Mouse (Mus musculus): Measurements from ENCODE around the gene Olfr456. TPM values are rescaled to one million over a fixed set of nuclear protein-coding genes. Genes with fewer than 3 reads are reported as not detected.

The Olfr456 gene
- polyA plus RNA-seq, 1 experiment from 2014 or later: not detected

- DNase-seq (ENCODE audit: low spot score) (no peak), ATAC-seq (replicated peaks; ENCODE audit: low FRiP score) (no peak)
- Histone ChIP-seq H3K36me3 (ENCODE audit: control insufficient read depth, insufficient read depth, low read length) (no peaks in the 10 kb centered on the region), H3K27ac (ENCODE audit: low read depth, low read length) (no peak within 1 kb of the TSS), H3K4me1 (replicated peaks; ENCODE audit: control insufficient read depth, insufficient read depth, low read length) (no peaks in the 10 kb centered on the region), H3K4me3 (ENCODE audit: low read depth, low read length) (no peak within 1 kb of the TSS), H3K9me3 (ENCODE audit: control insufficient read depth, low read length) (no peaks in the 10 kb centered on the region), H3K9ac (ENCODE audit: low read length) (no peak within 1 kb of the TSS), H3K27me3 (ENCODE audit: control insufficient read depth, insufficient read depth, low read length) (no peaks in the 10 kb centered on the region), H3K4me2 (ENCODE audit: low read depth, low read length, severe bottlenecking) (no peak within 1 kb of the TSS)
- 85% methylated on average over 1 of the region's 1 CpGs for WGBS
Observed at GRCm38 (mm10) chr6:42465096-42465495, 21.9 kb downstream of the Olfr456 start, which contains the start of gene Olfr458. Olfr458 (minus strand) TSS chr6:42465196.

DNA sequence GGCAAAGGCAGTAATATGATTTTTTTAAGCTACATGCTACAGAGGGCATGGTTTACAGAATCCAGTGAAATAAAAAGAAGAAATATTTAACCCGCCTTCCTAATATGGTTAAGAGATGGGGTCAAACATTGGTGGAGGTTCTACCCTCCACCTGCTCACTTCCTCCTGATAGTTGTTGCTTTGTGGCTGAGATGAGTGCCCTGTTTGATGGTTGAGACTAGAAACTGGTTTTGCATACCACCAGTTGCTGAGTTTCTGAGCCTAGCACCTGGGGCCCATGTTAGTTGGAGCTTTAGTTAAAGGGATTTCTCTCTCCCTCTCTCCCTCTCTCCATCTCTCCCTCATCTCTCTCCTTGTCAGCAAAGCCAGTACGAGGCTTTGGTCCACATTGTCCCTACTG lies 39.6 kb downstream of the Olfr456 start:
- Histone ChIP-seq H3K9ac (ENCODE audit: low read length) (no peak overlapping the region), H3K27me3 (ENCODE audit: control insufficient read depth, insufficient read depth, low read length) (no peaks in the 10 kb centered on the region), H3K9me3 (ENCODE audit: control insufficient read depth, low read length) (no peaks in the 10 kb centered on the region), H3K4me1 (replicated peaks; ENCODE audit: control insufficient read depth, insufficient read depth, low read length) (no peaks in the 10 kb centered on the region), H3K36me3 (ENCODE audit: control insufficient read depth, insufficient read depth, low read length) (no peaks in the 10 kb centered on the region), H3K4me2 (ENCODE audit: low read depth, low read length, severe bottlenecking) (no peak overlapping the region), H3K4me3 (ENCODE audit: low read depth, low read length) (no peak overlapping the region), H3K27ac (ENCODE audit: low read depth, low read length) (no peak overlapping the region)
- 79% methylated on average over 2 of the region's 2 CpGs for WGBS
- ATAC-seq (replicated peaks; ENCODE audit: low FRiP score) (no peak), DNase-seq (ENCODE audit: low spot score) (no peak)

- no peaks in the 10 kb centered on the region for H3K4me1 ChIP-seq (replicated peaks; ENCODE audit: control insufficient read depth, insufficient read depth, low read length)
- H3K27ac ChIP-seq (ENCODE audit: low read depth, low read length): no peak overlapping the region
- DNase-seq (ENCODE audit: low spot score) (no peak), ATAC-seq (replicated peaks; ENCODE audit: low FRiP score) (no peak)
- WGBS: 88% methylated on average over 2 of the region's 2 CpGs
- no peak overlapping the region for H3K4me3 ChIP-seq (ENCODE audit: low read depth, low read length)
- H3K9ac ChIP-seq (ENCODE audit: low read length): no peak overlapping the region
- H3K4me2 ChIP-seq (ENCODE audit: low read depth, low read length, severe bottlenecking): no peak overlapping the region
- no peaks in the 10 kb centered on the region for H3K9me3 ChIP-seq (ENCODE audit: control insufficient read depth, low read length)
- H3K27me3 ChIP-seq (ENCODE audit: control insufficient read depth, insufficient read depth, low read length): no peaks in the 10 kb centered on the region
- no peaks in the 10 kb centered on the region for H3K36me3 ChIP-seq (ENCODE audit: control insufficient read depth, insufficient read depth, low read length)
Observed at GRCm38 (mm10) chr6:42444491-42444890, 42.5 kb downstream of the Olfr456 start.

DNA sequence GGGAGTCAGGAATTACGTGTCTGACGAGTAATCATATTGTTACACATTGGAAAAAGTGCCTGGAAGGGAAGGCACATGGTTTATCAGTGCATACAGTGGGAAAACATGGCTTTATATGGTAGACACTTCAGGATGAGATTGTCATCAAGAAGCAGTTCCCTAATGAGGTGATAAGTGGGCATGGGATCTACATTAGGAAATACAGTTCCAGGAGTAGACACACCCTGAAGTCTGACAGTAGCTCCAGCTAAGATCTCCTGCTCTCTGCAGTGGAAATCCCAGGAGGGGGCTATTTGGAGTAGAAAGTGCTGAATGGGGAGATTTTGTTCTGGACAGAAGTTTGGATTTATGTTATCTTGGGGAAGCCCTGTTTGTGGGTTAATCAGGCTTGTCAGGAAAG lies 45.6 kb downstream of the Olfr456 start:
- WGBS: 82% methylated on average over 2 of the region's 2 CpGs
- ATAC-seq (replicated peaks; ENCODE audit: low FRiP score): no peak
- no peaks in the 10 kb centered on the region for H3K36me3 ChIP-seq (ENCODE audit: control insufficient read depth, insufficient read depth, low read length)

More for the DNA sequence above, 45.6 kb downstream of the Olfr456 start:
- H3K9ac ChIP-seq (ENCODE audit: low read length): no peak overlapping the region
- no peak overlapping the region for H3K4me3 ChIP-seq (ENCODE audit: low read depth, low read length)
- no peaks in the 10 kb centered on the region for H3K9me3 ChIP-seq (ENCODE audit: control insufficient read depth, low read length)
- no peak overlapping the region for H3K4me2 ChIP-seq (ENCODE audit: low read depth, low read length, severe bottlenecking)
- H3K27me3 ChIP-seq (ENCODE audit: control insufficient read depth, insufficient read depth, low read length): no peaks in the 10 kb centered on the region
- no peak overlapping the region for H3K27ac ChIP-seq (ENCODE audit: low read depth, low read length)
- no peak for DNase-seq (ENCODE audit: low spot score)
- H3K4me1 ChIP-seq (replicated peaks; ENCODE audit: control insufficient read depth, insufficient read depth, low read length): no peaks in the 10 kb centered on the region

Other genes with a start within 250 kb of the Olfr456 start
- gene Gstk1, start 241.3 kb downstream of the Olfr456 start, polyA plus RNA-seq (2014; fragmentation: Nextera tagmentation; extraction: Ambion mirVana): 15.2 and 18.4 TPM in 2 replicates
- gene Tmem139, start 225.2 kb downstream of the Olfr456 start, polyA plus RNA-seq (2014; fragmentation: Nextera tagmentation; extraction: Ambion mirVana): 0.55 TPM in 1 of 2 replicates, not detected in the other
- gene Casp2, start 222.2 kb downstream of the Olfr456 start, polyA plus RNA-seq (2014; fragmentation: Nextera tagmentation; extraction: Ambion mirVana): 75.6 and 77.5 TPM in 2 replicates
- 1.4 and 2.0 TPM in 2 replicates for gene Clcn1, start 200.5 kb downstream of the Olfr456 start, polyA plus RNA-seq (2014; fragmentation: Nextera tagmentation; extraction: Ambion mirVana)
- gene Fam131b, start 162.6 kb downstream of the Olfr456 start, polyA plus RNA-seq (2014; fragmentation: Nextera tagmentation; extraction: Ambion mirVana): 2.8 and 3.0 TPM in 2 replicates
- 86.1 and 90.0 TPM in 2 replicates for gene Zyx, start 137.6 kb downstream of the Olfr456 start, polyA plus RNA-seq (2014; fragmentation: Nextera tagmentation; extraction: Ambion mirVana)
- gene Epha1, start 113.9 kb downstream of the Olfr456 start, polyA plus RNA-seq (2014; fragmentation: Nextera tagmentation; extraction: Ambion mirVana): 0.24 and 0.27 TPM in 2 replicates
- not detected in 2 replicates for gene Tas2r143, start 87.0 kb downstream of the Olfr456 start, polyA plus RNA-seq (2014; fragmentation: Nextera tagmentation; extraction: Ambion mirVana)
- gene Tas2r135, start 81.8 kb downstream of the Olfr456 start, polyA plus RNA-seq (2014; fragmentation: Nextera tagmentation; extraction: Ambion mirVana): not detected in 2 replicates
- gene Tas2r126, start 52.7 kb downstream of the Olfr456 start, polyA plus RNA-seq (2014; fragmentation: Nextera tagmentation; extraction: Ambion mirVana): not detected in 2 replicates
- gene Olfr458, start 22.0 kb downstream of the Olfr456 start, polyA plus RNA-seq (2014; fragmentation: Nextera tagmentation; extraction: Ambion mirVana): not detected in 2 replicates
- not detected in 2 replicates for gene Olfr457, start 10.9 kb downstream of the Olfr456 start, polyA plus RNA-seq (2014; fragmentation: Nextera tagmentation; extraction: Ambion mirVana)
- gene Olfr455, start 60.4 kb upstream of the Olfr456 start, polyA plus RNA-seq (2014; fragmentation: Nextera tagmentation; extraction: Ambion mirVana): not detected in 2 replicates
- not detected in 2 replicates for gene Tcaf3, start 110.5 kb upstream of the Olfr456 start, polyA plus RNA-seq (2014; fragmentation: Nextera tagmentation; extraction: Ambion mirVana)
- gene Tcaf2, start 158.0 kb upstream of the Olfr456 start, polyA plus RNA-seq (2014; fragmentation: Nextera tagmentation; extraction: Ambion mirVana): 1.4 and 2.1 TPM in 2 replicates
- 134 and 143 TPM in 2 replicates for gene Tcaf1, start 222.9 kb upstream of the Olfr456 start, polyA plus RNA-seq (2014; fragmentation: Nextera tagmentation; extraction: Ambion mirVana)